Mouse (Mus musculus): ENCODE data around the gene Paqr3.

Gene Paqr3

DNA sequence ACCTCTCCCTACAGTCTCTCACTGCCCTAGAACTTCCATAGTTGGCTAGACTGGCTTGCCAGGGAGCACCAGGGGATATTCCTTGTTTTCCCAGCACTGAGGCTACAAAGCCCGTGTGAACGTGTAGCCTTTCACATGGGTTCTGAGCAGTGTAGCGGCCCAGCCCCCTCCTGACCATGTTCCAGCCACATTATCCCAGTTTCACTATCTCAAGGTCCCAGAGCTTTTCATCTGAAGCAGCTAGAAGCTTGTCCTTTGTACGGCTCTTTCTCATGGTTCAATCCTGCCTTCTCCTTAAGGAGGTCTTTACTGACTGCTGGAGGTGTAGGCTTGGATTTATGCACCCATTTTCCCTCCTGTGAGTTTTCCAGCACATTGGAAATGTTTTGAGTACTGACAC is 26.9 kb downstream of the Paqr3 start:
- DNase-seq (ENCODE audit: low spot score in 2 of 2) = no peak

GRCm38 (mm10) chr5:97083701-97084100 is 27.7 kb downstream of the Paqr3 start:
- DNase-seq (ENCODE audit: low spot score in 2 of 2) = no peak

DNA sequence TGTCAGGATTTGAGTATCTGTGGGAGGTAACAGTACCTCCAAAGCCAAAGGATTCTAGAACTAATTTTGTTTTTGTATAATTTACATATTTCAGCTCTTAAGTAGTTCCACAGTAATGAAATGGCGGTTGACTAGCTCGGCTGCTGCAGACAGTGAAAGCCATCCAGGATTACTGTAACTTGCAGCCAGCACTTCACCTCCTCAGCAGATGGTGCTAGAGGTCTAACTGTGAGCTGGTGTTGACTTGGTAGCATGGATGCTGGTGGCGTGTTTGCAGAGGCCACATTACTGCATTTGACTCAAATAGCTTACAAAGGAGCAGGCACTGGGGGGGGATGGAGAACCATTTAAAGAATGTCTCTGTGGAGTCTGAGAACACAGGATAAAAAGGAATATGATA is 29.9 kb downstream of the Paqr3 start:
- DNase-seq (ENCODE audit: low spot score in 2 of 2) = peak; percentile 20 to 37

- DNase-seq (ENCODE audit: low spot score in 2 of 2) = no peak
Observed at GRCm38 (mm10) chr5:97078641-97079040, 32.8 kb downstream of the Paqr3 start.

DNA sequence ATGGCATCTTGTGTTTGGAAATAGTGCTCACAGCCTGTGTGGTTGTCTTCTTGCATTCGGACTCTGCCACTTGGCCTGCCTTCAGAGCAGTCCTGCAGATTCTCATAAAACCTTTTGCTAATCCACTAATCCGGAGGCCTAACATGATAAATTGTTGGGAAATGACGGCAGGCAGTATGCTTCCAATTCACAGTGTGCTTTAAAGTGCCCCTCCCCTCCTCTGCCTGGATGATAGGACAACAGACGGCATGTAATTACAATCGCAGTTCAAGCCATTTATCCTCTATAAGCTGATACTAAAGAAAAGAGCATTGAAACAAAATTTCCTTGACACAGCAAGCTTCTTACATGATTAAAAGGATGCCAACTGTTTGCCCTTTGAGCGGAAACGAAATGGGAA is 33.7 kb downstream of the Paqr3 start:
- DNase-seq (ENCODE audit: low spot score in 2 of 2) = no peak

GRCm38 (mm10) chr5:97076167-97076566 is 35.2 kb downstream of the Paqr3 start:
- no peak for DNase-seq (ENCODE audit: low spot score in 2 of 2)

GRCm38 (mm10) chr5:97075476-97076151 is 35.8 kb downstream of the Paqr3 start:
- DNase-seq (ENCODE audit: low spot score in 2 of 2) = no peak

DNA sequence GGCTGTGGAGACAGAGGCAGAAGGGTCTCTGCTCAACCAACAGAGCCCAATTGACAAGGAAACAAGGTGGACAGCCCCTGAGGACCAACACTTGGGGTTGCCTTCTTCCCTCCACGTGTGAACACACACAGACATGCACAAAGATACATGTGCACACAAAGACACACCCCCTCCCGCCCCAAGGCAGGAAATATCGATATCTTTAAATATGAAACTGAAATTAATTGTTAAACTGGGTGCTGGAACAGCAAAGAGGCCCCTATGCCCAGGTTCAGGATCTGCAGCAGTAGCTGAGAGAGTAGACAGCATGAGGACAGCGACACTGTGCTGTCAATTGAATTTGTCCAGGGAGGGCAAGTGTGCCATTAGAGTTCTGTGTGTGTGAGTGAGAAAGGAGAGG is 45.6 kb downstream of the Paqr3 start:
- DNase-seq (ENCODE audit: low spot score in 2 of 2) = no peak

GRCm38 (mm10) chr5:97062041-97062440 is 49.4 kb downstream of the Paqr3 start:
- no peak for DNase-seq (ENCODE audit: low spot score in 2 of 2)

GRCm38 (mm10) chr5:97060864-97061263 is 50.5 kb downstream of the Paqr3 start:
- no peak for DNase-seq (ENCODE audit: low spot score in 2 of 2)

- no peak for DNase-seq (ENCODE audit: low spot score in 2 of 2)
Observed at GRCm38 (mm10) chr5:97056791-97057450, 54.5 kb downstream of the Paqr3 start.

GRCm38 (mm10) chr5:97056359-97056758 is 55.0 kb downstream of the Paqr3 start:
- DNase-seq (ENCODE audit: low spot score in 2 of 2) = no peak

DNA sequence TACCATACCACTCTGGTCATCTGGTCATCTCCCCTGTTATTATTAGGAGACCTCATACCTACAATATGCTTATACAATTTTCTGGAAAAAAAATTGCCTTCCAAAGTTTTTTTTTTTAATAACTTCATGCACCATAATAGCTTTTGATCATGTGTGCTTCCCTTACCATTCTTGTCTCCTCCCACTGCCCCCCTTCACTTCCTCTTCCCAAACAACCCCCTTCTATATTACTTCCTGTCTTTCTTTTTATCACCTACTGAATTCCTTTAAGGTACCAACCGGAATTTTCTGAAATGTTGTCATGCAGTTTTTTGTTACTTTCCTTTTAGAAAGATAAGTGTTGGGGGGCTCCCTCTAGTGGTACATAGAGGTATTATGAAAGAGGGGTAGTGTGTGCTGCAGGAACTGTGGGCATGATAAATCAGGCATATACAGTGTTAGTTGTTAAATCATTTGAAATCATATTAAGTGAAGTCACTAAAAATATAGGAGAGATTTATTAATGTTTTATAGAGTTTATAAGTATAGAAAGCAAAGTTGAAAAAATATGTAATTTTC is 55.8 kb downstream of the Paqr3 start:
- DNase-seq (ENCODE audit: low spot score in 2 of 2) = no peak

- DNase-seq (ENCODE audit: low spot score in 2 of 2) = no peak
Observed at GRCm38 (mm10) chr5:97054801-97055200, 56.6 kb downstream of the Paqr3 start.

GRCm38 (mm10) chr5:97054166-97054565 is 57.2 kb downstream of the Paqr3 start:
- DNase-seq (ENCODE audit: low spot score in 2 of 2) = no peak

GRCm38 (mm10) chr5:97048905-97049304 is 62.5 kb downstream of the Paqr3 start:
- DNase-seq (ENCODE audit: low spot score in 2 of 2) = no peak

DNA sequence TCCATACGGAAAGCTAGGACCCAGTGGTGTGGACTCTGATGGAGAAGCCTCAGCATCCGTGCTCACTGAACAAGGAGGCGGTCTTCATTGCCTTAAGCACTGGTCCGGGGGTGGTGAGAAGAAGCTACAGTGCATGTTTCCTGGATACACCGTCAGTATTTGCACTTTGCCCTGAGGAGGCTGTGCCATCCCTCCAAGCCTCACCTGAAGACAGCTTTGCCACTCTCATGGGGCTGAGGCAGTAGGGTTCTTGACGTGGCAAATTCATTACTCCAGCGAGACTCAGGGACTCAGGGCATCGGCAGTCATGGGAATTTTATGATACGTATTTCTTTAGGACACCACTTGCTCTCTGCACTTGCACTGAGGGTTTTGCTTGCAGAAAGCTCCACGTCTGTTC is 64.7 kb downstream of the Paqr3 start:
- no peak for DNase-seq (ENCODE audit: low spot score in 2 of 2)

- DNase-seq (ENCODE audit: low spot score in 2 of 2) = no peak
Observed at GRCm38 (mm10) chr5:97045260-97045659, 66.1 kb downstream of the Paqr3 start.
